Mouse (Mus musculus) urinary bladder, adult 18-20 months (tissue): ENCODE results near the gene Cramp1l.

Experiments
- DNase-seq, 2 experiments: peaks; one replicate each; pipeline ENCODE4 v3.0.0; 2022; ENCODE audit warnings: low spot score in 2 of 2, mixed read lengths in 2 of 2

Gene Cramp1l

DNA sequence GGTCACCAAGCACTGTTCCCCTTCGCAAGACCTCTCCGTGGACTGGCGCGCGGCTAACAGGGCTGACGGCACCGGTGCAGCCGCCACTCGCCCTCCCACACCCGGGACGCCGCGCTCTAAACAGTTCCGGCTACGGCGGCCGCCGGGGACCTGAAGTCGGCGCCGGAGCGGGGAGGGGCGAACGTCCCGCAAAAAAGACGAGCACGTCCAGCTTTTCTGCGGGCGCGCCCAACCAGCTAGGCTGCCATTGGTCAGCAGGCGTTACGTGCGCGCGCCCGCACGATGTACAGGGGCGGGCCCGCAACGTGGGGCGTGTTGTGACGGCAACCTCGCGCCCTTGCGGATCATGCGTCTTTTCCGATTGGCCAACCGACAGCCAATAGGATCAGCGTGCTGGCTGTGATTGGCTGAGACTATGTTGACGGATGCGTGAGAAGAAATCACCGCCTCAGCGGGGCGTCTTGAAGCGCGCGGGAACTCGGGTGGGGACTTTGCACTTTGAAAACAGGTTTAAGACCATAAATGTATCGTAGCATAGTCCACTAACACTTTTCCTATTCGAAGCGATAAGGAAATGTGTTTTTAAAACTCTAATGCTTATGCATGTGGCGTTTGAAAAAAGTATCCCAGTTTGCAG, at the start of gene Cramp1l, which contains the start of gene Ift140:
Gene Cramp1l, minus strand, starts transcription at position 134 of the 637 bp plus-strand sequence.
Gene Ift140, plus strand, starts transcription at position 431 of the 637 bp plus-strand sequence.
- peak; percentile 96 to 98 for DNase-seq

DNA sequence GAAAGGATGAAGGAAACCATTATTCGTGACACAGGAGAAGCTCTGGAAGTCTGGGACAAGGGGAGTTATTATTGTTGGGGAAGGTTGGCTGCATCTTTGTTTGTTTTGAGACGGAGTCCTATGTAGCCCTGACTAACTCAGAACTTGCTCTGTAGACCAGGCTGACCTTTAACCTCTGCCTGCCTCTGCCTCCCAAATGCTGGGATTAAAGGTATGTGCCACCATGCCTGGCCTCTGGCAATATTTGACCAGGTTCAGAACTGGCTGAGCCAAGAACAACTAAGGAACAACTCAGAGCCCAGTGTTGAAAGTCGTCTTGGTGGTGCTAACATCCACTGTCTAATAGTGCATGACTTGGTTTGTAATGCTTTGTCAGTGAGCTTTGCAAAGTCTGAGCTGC, 49.6 kb upstream of the Cramp1l start:
- no peak for DNase-seq

DNA sequence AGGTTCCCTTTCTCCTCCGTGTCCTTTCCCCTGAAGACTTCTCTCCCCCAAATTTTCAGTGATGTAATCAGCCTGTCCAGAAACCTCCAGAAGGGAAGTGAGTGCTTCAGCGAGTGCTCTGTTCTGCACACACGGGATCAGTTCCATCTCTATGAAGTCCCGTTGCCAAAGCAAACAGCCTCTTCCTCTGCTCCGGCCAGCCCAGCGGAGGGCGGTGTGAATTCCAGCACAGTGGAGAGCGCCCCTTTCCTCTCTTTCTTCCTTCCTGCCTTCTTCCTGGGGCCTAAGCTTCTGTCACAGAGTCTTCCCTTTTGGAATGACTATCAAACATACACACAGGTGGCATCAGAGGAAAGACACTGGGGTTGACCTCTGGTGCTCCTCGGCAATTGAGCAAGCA, 48.8 kb upstream of the Cramp1l start:
- peak in 1 of 2 experiments; percentile 42 for DNase-seq

DNA sequence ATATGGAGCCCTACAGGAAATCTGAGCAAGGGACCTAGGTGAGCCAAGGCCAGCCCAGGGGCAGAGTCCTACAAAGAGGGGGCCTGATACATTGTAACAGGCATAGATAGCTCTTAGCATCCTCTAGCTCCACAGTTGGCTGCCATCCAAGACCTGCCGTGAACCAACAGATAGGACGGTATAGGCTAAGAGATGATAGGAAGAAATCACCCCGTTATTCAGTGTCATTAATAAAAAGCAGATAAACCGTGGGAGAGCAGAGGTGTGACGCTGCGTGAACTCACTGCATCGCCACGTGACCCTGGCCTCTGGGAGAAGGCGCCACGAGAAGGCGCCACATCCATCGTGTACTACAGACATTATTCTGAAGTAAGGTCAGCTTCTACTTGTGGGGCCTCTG, 48.3 kb upstream of the Cramp1l start:
- no peak for DNase-seq

DNA sequence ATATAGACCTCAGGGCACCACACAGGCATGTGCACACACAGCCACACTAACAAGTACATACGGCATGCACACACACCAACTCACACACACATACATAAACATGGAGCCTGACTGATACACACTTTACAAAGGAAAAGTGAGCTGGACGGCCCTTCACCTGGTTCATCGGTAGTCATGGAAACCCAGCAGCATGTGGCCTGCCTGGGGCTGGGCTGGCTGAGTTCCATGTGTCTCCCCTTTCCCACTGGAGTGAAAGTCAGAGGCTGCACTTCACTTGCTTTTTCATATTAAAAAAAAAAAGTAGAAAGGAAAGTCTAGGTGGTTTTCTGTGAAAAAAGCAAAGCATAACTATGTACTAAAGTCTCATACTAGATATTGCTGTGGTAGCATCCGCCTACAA, 47.7 kb upstream of the Cramp1l start:
- DNase-seq = no peak

DNA sequence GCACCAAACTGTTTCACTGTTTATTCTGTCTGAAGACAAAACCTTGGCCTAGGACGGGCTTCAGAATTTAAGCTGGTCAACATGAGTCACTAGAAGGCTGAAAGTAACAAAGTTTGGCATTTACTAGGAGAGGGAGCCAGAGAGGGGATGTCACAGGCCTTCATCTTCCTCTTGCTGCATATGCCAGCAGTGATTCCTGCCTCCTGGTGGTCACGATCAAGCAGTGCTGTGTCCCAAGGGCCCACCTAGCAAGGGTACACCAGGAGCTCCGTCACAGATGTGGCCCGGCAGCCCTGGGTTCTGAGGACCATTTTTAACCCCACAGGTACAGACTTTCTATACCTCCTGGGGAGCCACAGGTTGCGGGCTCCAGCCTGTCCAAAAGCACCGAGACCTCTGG, 41.5 kb upstream of the Cramp1l start:
- no peak for DNase-seq

DNA sequence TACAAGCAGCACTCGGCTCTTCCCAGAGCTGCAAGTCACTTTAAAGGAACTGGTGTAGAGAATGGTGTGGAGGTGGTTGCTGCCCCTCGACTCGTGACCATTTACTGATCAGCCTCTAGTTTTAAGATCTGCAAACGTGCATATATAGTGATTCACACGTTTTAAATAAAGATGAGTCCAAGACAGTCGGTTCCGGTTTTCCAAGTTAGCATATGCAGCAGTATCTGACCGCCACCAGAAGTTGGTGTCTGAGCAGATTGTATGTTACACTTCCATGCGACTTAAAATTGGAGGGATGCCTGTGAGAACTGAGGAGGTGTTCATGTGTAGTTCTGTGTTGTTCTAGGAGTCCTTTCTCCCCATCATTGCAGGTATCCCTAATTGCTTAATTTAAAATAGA, 37.7 kb upstream of the Cramp1l start:
- no peak for DNase-seq

DNA sequence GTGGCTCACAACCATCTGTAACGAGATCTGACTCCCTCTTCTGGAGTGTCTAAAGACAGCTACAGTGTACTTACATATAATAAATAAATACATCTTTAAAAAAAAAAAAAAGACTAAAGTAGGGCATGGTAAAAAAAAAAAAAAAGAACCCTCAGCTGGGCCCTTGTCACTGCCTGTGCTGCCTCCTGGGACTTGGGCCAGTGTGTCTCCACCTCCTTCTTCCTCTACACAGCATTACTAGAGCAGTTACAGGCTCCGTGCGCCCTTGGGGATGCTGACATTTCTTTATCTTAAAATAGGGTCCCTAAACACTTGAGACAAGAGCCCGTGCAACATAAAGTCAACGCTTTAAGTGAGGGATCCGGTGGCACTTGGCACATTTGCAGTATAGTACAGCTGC, 31.6 kb upstream of the Cramp1l start:
- DNase-seq = no peak

DNA sequence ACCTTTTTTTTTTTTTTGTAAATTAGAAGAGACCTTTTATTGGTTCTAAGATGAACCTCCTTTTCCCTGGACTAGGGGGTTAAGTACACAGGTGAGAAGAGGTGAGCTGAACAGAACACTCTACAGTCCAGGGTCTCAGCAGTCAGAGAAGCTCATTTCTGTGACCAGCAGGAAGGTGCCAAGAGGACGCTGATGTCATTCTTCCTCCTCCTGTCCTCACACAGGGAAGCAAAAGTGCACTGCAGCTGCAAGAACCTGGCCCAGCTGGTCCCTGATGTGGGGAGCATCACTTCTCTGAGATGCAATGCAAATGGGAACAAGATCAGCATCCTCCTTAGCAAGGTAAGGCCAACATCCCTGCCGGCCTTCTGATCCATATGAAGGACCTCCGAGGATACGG, 29.7 kb upstream of the Cramp1l start:
- no peak for DNase-seq

DNA sequence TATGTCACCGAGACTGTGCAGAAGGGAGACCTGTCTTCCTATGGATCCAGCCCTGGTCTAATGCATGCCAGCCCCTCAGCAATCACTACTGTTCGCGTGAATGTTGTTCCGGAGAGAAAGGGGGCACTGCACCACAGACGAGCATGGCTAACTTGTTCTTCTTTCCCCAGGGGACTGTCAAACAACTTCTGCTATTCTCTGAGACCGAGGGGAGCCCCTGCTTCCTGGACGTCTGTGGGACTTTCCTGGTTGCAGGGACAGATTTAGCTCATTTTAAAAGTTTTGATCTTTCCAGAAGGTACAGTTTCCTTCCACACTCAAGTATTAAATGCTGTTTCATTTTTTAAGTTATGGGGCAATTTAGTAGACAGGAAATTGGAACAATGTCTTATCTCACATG, 29.3 kb upstream of the Cramp1l start:
- DNase-seq = no peak

DNA sequence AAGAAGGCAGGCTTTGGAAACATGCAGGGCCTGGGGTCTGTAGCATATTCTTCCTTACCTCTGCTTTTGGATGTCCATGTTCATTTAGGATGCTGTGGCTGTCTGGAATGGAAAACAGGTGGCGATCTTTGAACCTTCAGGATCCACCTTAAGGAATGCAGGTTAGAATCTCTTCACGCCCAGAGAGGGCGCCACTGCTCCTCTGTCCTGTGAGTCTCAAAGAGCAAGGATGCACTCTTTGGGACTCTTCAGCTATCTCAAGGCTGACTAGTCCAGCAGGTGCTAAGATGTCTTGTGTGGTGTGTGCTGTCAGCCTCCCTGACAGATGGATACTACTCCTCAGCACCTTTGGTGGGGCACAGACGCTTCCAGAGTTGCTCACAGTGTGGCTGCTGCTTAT, 20.6 kb upstream of the Cramp1l start:
- no peak for DNase-seq

DNA sequence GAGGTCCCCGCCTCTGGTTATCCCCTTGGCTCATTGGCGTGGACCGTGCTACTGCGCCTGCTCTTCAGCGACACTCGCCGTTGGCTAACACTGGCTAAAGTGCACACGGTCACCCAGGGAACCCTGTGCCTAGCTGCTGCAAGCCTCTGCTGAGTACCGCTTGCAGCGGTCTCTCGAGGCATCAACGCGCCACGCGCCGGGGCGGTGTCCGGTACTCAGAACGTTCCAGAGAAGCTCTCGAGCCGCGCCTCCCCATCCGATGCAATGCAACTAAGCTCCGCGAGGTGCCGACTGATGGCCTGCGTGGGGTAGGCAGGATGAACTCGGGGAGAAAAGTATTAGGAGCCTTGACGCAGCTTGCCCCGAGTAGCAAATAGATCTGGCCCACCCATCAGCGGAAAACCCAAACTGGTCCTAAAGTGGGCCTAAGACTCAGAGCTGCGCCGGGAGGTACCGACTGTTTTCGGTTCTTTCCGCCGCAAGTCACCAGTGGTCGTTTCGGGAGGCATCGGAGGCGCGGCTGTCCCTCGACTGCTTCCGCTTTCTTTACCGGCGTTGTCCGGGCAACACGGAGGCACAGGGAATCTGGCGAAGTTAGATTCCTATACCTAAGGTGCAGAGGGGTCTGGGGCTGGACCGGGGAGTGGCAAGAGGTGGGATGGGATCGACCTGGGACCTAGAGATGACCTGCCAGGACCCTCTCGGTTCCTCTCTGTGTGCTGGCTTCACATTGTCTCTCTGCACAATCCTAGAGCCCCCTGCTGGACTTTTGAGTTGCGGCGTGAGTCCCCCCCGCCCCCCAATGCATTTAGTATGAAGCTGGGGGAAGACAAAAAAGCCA, 924 bp upstream of the Cramp1l start:
- DNase-seq = peak; percentile 57 to 59

DNA sequence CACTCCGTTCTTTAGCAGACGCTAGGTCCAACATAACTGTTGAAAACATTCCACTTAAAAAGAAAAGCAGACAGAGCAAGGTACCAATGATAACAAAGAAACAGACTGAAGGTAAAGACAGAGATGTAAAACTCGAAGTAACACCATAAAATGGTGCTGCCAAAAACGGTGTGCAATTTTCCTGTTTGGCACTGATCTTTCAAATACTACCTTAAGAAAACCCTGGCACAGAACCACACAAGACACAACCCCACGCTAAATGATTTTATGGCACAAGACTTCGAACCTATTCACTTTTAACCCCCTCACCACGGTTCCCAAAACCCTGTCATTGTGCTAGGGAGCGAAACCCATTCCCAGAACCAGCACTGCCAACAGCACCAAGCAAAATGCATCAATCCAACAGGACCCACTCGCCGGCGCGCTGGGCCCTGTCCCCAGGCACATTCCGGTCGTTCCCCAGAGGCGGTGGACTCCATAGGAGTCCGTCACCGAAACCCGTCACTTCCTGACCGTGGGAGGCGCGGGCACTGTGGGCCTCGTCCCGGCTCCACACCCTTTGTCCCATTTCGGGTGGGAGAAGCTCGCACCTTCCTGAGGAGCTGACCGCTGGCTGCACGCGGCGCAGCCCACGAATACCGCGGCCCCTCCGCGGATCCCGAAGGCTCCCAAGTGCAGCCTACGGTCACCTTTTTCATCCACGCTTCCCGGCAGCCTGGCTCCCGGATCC, 582 bp downstream of the Cramp1l start:
- DNase-seq = peak in 1 of 2 experiments; percentile 12

DNA sequence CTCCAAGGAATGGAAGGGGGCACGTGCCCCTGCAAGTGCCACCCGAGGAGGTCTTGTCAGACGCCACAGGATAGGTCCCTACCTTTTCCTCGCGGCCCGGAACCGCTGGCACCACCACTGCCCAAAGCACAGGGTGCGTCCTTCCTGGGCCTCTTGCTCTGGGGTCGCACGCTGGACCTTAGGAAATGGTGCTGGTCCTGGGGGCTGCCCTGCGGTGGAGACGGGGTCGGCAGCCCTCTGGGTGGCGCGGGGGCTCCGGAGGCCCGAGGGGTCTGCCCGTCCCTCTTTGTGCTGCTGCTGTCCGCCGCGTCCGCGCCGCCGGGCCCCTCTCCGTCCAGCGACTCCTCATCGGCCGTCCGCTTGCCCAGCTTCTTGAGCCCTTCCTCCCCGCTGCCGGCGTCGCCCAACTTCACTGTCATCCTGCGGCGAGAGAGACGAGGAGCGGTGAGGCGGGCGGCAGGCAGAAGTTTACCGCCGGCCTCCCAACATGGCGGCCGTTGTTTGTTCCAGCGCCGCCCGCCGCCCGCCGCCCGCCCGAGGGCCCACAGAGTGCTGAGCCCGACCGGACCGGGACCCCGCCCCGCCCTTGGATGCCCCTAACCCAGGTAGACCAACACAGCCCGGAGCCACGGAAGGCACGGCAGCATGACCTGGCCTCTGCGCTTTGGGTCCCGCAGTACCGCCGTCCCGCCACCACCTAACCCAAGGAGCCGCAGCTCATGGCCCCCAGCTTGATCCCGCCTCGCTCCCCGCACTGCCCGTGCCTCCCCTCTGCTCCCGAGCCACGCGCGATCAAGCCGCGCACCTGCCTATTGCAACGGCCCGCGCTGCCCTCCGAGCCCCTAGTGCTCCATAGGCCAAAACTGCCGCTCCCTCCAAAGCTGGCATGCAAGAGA, 1.7 kb downstream of the Cramp1l start:
- peak; percentile 16 to 45 for DNase-seq

DNA sequence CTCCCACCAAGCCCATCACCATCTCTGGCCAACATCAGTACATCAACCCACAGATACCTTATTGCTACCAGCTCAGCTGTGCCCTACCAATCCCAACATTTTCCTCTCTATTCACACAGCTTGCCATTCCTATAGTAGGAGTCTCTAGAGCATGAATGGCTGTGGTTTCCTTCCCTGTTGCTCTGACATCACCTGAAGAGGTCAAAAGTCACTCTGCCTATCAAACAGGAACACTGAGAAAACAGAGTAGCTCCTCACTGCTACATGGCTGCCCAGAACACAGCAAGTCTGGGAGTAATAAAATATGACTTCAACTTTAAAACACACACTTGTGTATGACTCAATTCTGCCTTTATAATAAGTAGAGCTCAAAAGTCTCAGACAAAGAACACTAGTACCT, 8.1 kb downstream of the Cramp1l start:
- no peak for DNase-seq

DNA sequence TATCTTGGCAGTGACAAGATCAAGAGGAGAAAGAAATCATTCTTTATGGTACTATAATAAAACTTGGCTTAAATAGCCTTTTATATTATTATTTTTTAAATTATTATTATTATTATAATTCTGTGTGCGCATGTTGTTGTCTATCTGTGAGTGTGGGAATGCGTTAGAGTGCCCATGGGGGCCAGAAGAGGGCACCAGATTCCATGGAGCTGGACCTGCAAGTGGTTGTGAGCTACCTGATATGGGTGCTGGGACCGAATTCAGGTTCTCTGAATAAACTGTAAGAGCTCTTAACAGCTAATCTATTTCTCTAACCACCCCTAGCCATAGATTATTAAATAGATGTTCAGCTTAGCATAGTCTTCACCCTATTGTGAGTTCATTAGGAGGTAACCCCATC, 10.5 kb downstream of the Cramp1l start:
- no peak for DNase-seq

DNA sequence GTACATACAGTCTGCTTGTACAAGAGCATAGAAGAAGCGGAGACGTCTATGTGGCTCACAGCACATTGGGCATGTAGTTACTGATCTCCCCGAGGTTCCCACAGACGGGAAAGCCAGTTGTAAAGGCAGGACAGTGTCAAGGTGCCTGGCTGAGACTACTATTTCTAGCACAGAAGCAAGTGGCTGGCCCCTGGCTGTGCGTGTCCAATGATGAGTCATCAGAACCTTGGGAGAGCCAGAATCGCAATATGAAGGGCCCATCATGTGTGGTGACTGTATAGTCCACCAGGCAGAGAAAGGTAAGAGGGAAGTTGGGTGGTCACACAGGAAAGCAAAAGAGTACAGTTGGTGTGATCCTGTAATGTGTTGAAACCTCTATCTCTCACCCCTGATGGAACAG, 20.9 kb downstream of the Cramp1l start:
- DNase-seq = no peak

DNA sequence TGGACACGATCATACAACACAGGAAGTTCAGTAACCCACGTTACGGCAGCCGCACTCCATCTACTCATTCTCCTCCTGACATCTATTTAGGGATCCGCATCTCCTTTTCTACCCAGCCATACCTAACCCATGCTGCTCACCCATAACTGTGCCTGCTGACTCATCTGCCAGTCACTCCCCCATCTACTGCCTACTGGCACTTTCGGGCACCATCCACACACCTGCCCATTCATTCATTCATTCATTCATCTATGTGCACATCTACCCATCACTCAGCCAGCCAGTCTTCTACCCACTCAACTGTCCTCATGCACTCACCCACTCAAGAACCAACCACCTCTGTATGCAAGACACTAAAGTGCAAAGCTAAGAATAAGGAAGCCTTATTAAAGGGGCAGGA, 28.4 kb downstream of the Cramp1l start:
- no peak for DNase-seq

DNA sequence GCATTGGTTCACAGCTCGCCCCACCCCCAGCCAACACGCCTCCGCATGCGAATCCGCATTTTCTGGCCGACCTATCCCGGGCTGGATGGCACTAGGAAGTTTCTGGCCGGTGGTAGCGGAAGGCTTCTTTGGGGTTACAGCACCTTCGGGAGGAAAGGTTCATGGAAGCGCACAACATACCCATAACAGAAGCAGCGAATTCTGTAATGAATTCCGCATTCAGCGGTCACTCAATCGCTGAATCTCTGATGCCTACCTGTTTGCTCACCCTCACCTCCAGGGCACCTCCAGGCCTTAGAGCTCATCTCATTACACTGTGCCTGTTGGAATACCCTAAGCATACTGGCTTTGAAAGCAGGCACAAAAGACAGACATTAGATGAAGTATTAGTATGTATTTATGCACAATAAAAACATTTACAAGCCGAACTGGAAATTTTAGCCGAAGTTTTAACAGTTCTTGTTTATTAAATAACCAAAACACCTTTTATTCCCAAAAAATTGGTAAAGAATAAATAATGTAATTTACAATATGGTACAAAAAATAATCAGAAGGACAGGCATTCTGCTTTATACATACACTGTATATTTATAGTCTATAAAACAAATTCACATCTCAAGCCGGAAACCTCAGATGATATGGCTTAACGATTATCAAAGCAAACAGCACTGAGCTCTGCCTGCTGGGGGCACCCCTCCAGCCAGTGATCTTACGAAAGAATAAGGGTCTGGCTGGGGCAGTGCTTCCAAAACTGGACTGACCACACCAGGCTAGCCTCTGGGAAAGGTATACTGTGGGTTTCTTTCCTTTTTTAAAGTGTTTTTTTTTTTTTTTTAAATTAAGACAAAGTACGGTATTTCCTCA, 54.5 kb downstream of the Cramp1l start:
- DNase-seq = no peak

DNA sequence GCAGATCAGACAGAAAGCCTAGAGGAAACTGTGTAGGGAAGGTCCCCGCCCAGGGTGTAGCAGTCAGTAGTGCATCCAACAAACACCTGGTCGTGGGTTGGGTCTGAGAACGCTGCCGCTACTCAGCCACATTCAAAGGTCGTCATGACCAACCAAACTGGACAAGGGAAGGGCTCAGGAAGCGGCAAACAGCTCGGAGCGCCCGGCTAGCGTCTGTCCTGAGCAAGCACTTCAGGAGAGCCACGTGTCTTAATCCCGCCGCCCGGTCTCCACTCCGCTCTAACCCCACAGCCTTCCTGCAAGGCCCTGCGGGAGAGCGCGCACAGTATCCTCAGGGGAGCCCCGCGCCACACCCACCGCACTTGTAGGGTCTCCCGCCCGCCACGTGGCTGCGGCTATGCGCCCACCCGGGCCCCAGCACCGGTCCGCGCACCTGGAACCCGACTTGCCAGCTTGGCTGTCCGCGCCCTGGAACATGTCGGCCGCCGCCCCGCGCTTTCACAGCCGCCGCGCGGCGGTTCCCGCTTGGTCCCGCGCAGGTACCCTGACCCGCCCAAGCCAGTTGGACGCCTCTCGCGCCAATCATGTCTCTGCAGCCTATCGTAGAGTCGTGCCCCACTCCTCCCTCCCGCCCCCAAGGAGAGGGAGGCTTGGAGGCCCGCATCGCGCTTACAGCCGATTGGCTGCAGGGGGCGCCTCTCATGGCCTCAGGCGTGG, 55.3 kb downstream of the Cramp1l start, which contains the start of gene Jpt2:
Gene Jpt2, minus strand, starts transcription at position 555 of the 717 bp plus-strand sequence.
- DNase-seq = peak; percentile 95 to 98
